Mouse (Mus musculus): Measurements from ENCODE around the gene Herc2.

Herc2 gene

GRCm38 (mm10) chr7:56066634-56067033 lies 16.6 kb downstream of the Herc2 start:
- no peak for DNase-seq (ENCODE audit: low spot score in 2 of 2)

- no peak for DNase-seq (ENCODE audit: low spot score in 2 of 2)
Measured at GRCm38 (mm10) chr7:56071724-56072123, 21.7 kb downstream of the Herc2 start.

- DNase-seq (ENCODE audit: low spot score in 2 of 2): no peak
Measured at GRCm38 (mm10) chr7:56083034-56083433, 33.0 kb downstream of the Herc2 start.

GRCm38 (mm10) chr7:56089097-56089496 lies 39.1 kb downstream of the Herc2 start:
- DNase-seq (ENCODE audit: low spot score in 2 of 2): no peak

- no peak for DNase-seq (ENCODE audit: low spot score in 2 of 2)
Measured at GRCm38 (mm10) chr7:56091445-56091844, 41.4 kb downstream of the Herc2 start.

GRCm38 (mm10) chr7:56102293-56102847 lies 52.4 kb downstream of the Herc2 start:
- no peak for DNase-seq (ENCODE audit: low spot score in 2 of 2)

- DNase-seq (ENCODE audit: low spot score in 2 of 2): no peak
Measured at GRCm38 (mm10) chr7:56112999-56113398, 63.0 kb downstream of the Herc2 start.

- no peak for DNase-seq (ENCODE audit: low spot score in 2 of 2)
Measured at GRCm38 (mm10) chr7:56114148-56114547, 64.2 kb downstream of the Herc2 start.

- no peak for DNase-seq (ENCODE audit: low spot score in 2 of 2)
Measured at GRCm38 (mm10) chr7:56120968-56121367, 71.0 kb downstream of the Herc2 start.

GRCm38 (mm10) chr7:56121425-56121824 lies 71.4 kb downstream of the Herc2 start:
- no peak for DNase-seq (ENCODE audit: low spot score in 2 of 2)

- DNase-seq (ENCODE audit: low spot score in 2 of 2): no peak
Measured at GRCm38 (mm10) chr7:56128080-56128479, 78.1 kb downstream of the Herc2 start.

- DNase-seq (ENCODE audit: low spot score in 2 of 2): no peak
Measured at GRCm38 (mm10) chr7:56129577-56129976, 79.6 kb downstream of the Herc2 start.

- no peak for DNase-seq (ENCODE audit: low spot score in 2 of 2)
Measured at GRCm38 (mm10) chr7:56131548-56131947, 81.6 kb downstream of the Herc2 start.

GRCm38 (mm10) chr7:56138706-56139105 lies 88.7 kb downstream of the Herc2 start:
- no peak for DNase-seq (ENCODE audit: low spot score in 2 of 2)

GRCm38 (mm10) chr7:56146424-56146823 lies 96.4 kb downstream of the Herc2 start:
- DNase-seq (ENCODE audit: low spot score in 2 of 2): no peak

GRCm38 (mm10) chr7:56148925-56149324 lies 98.9 kb downstream of the Herc2 start:
- no peak for DNase-seq (ENCODE audit: low spot score in 2 of 2)

GRCm38 (mm10) chr7:56151885-56152676 lies 102.1 kb downstream of the Herc2 start:
- no peak for DNase-seq (ENCODE audit: low spot score in 2 of 2)

GRCm38 (mm10) chr7:56153161-56153560 lies 103.2 kb downstream of the Herc2 start:
- DNase-seq (ENCODE audit: low spot score in 2 of 2): no peak

- DNase-seq (ENCODE audit: low spot score in 2 of 2): no peak
Measured at GRCm38 (mm10) chr7:56153625-56154024, 103.6 kb downstream of the Herc2 start.

- no peak for DNase-seq (ENCODE audit: low spot score in 2 of 2)
Measured at GRCm38 (mm10) chr7:56163316-56163715, 113.3 kb downstream of the Herc2 start.

GRCm38 (mm10) chr7:56168713-56169112 lies 118.7 kb downstream of the Herc2 start:
- DNase-seq (ENCODE audit: low spot score in 2 of 2): no peak

GRCm38 (mm10) chr7:56177371-56177770 lies 127.4 kb downstream of the Herc2 start:
- DNase-seq (ENCODE audit: low spot score in 2 of 2): no peak

GRCm38 (mm10) chr7:56191041-56191440 lies 141.0 kb downstream of the Herc2 start:
- DNase-seq (ENCODE audit: low spot score in 2 of 2): no peak

Data from frontal cortex, postnatal 10 days (tissue).